Mouse (Mus musculus) limb, embryonic 14.5 days (tissue): Measurements from ENCODE around the gene Aprt. TPM values are rescaled to one million over a fixed set of nuclear protein-coding genes. Genes with fewer than 3 reads are reported as not detected.

ENCODE experiments used
- ATAC-seq: fragments of 200-750 bp; cut with Nextera tagmentation; 2 replicates; pipeline ENCODE4 v1.8.0; 2017; ENCODE audit warnings: low read depth, moderate number of reproducible peaks, moderate TSS enrichment; ENCODE audit not compliant: low FRiP score
- DNase-seq: peaks from one replicate; pipeline ENCODE4 v3.0.0-alpha.2; 2015; ENCODE audit warnings: low spot score
- H3K27ac ChIP-seq: fragments of 300-500 bp; sonication (generic); replicated peaks from 2 replicates; pipeline ENCODE4 v1.5.1; 2014; ENCODE audit warnings: low read depth, mild to moderate bottlenecking, low read length, moderate library complexity, mixed read lengths
- H3K27me3 ChIP-seq: fragments of 300-500 bp; sonication (generic); 2 replicates; pipeline ENCODE4 v1.6.1; 2014; ENCODE audit warnings: low read length, mixed read lengths; ENCODE audit not compliant: control insufficient read depth, insufficient read depth
- H3K36me3 ChIP-seq: fragments of 300-500 bp; sonication (generic); 2 replicates; pipeline ENCODE4 v1.6.1; 2014; ENCODE audit warnings: mild to moderate bottlenecking, low read length, moderate library complexity, mixed read lengths; ENCODE audit not compliant: control insufficient read depth, insufficient read depth
- H3K4me1 ChIP-seq: fragments of 300-500 bp; sonication (generic); 2 replicates; pipeline ENCODE4 v1.6.1; 2014; ENCODE audit warnings: antibody characterized with exemption, low read length, mixed read lengths; ENCODE audit not compliant: control insufficient read depth, insufficient read depth
- H3K4me2 ChIP-seq: fragments of 300-500 bp; sonication (generic); replicated peaks from 2 replicates; pipeline ENCODE4 v1.6.1; 2014; ENCODE audit warnings: low read depth, mild to moderate bottlenecking, low read length, moderate library complexity; ENCODE audit not compliant: severe bottlenecking
- H3K4me3 ChIP-seq: fragments of 300-500 bp; sonication (generic); replicated peaks from 2 replicates; pipeline ENCODE4 v1.5.1; 2014; ENCODE audit warnings: low read length
- H3K9ac ChIP-seq: fragments of 300-500 bp; sonication (generic); 2 replicates; pipeline ENCODE4 v1.6.1; 2014; ENCODE audit warnings: mild to moderate bottlenecking, low read depth, low read length, moderate library complexity; ENCODE audit not compliant: severe bottlenecking
- H3K9me3 ChIP-seq: fragments of 300-500 bp; sonication (generic); 2 replicates; pipeline ENCODE4 v1.6.1; 2016; ENCODE audit warnings: low read length; ENCODE audit not compliant: control insufficient read depth
- POLR2A ChIP-seq: fragments of 200-500 bp; IDR thresholded peaks from 2 replicates; pipeline ENCODE4 v1.8.0; 2012; ENCODE audit warnings: inconsistent platforms, mild to moderate bottlenecking, moderate library complexity, borderline replicate concordance; ENCODE audit not compliant: insufficient read depth, insufficient read length; ENCODE audit errors: extremely low read depth
- WGBS: fragments of 180-500 bp; shearing (Covaris S2); extraction: QIAGEN DNeasy Blood & Tissue Kit; methylation state at CpG from one replicate; pipeline ENCODE4 v1.1.7; 2014; 5-methylcytosine and 5-hydroxymethylcytosine counted together
- polyA plus RNA-seq, 2 experiments: library from polyadenylated mRNA; depleted of rRNA in 1 of 2; stranded (reverse) in 1 of 2; unstranded in 1 of 2; fragments of >200 nt; fragmentation: Nextera tagmentation in 1 of 2; extraction: Ambion mirVana in 1 of 2; gene quantifications; 2 replicates each; pipeline versions ENCODE4 v1.2.1 to v1.2.3; 2012 to 2014

Gene Aprt
- polyA plus RNA-seq, 2 experiments = 199 to 348 TPM

DNA sequence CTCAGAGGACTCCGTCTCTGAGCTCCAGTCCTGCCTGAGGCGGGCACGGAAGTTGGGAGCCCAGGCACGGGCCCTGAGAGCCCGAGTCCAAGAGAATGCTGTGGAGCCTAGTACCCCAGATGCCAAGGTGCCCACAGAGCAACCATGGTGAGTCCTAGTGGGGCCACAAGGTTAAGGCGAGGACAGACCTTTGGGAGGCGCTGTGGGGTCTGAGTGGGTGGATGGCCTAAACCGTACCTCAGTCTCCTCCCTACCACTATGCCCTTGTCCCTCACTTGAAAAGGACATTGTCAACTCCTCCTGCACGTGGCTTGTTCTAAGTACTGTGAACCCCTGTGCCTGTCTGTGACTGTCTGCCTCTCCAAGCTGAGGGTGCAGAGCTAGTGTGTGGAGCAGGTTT lies 7.4 kb downstream of the Aprt start:
- peaks cover 54% of the 10 kb centered on the region for H3K36me3 ChIP-seq
- peak overlapping the region; percentile 93 for H3K4me3 ChIP-seq
- ATAC-seq = no peak
- no peak for DNase-seq
- peak overlapping the region; percentile 84 for H3K4me2 ChIP-seq
- peaks cover 19% of the 10 kb centered on the region for H3K4me1 ChIP-seq
- peak overlapping the region; percentile 94 for H3K9ac ChIP-seq
- no peaks in the 10 kb centered on the region for H3K9me3 ChIP-seq
- 72% methylated on average over 9 of the region's 9 CpGs for whole genome bisulfite sequencing
- 0 out of 2 replicates have a peak overlapping the region, but pooled peaks have one; percentile 8 for H3K27ac ChIP-seq
- no peak for TF ChIP-seq POLR2A
- H3K27me3 ChIP-seq = no peaks in the 10 kb centered on the region

DNA sequence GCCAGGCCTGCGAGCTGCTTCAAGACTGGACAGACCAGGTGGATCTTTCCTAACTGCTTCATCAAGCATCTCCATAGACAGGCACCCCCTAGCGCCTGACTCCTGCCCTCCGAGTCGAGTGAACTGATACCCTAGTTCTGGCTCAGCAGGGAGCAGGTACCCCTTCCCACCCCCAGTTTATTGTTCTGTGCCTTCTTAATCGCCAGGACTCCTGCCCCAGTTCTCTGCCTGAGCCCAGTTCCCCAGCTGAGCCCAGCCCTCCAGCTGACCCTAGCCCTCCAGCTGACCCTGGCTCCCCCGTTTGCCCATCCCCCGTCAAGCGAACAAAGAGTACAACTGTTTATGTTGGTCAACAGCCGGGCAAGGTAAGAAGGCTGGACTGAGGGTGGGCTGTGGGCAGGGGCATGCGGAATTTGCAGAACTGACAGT lies 7.8 kb downstream of the Aprt start:
- Histone ChIP-seq H3K9me3 (no peaks in the 10 kb centered on the region), H3K4me1 (peaks cover 19% of the 10 kb centered on the region), H3K9ac (peak overlapping the region; percentile 94), H3K27me3 (no peaks in the 10 kb centered on the region), H3K27ac (0 out of 2 replicates have a peak overlapping the region, but pooled peaks have one; percentile 8), H3K36me3 (peaks cover 50% of the 10 kb centered on the region), H3K4me3 (peak overlapping the region; percentile 93), H3K4me2 (peak overlapping the region; percentile 84)
- DNase-seq (no peak), ATAC-seq (no peak)
- TF ChIP-seq POLR2A = no peak
- WGBS = 12% methylated on average over 10 of the region's 10 CpGs

- ATAC-seq (peak; percentile 13), DNase-seq (no peak)
- TF ChIP-seq POLR2A = no peak
- Histone ChIP-seq H3K4me3 (peak overlapping the region; percentile 93), H3K9ac (peak overlapping the region; percentile 94), H3K4me2 (peak overlapping the region; percentile 84), H3K27me3 (no peaks in the 10 kb centered on the region), H3K27ac (peak overlapping the region; percentile 85), H3K9me3 (no peaks in the 10 kb centered on the region), H3K36me3 (peaks cover 42% of the 10 kb centered on the region), H3K4me1 (peaks cover 19% of the 10 kb centered on the region)
- WGBS = 0% methylated on average over 34 of the region's 34 CpGs
Measured at GRCm38 (mm10) chr8:122568109-122568504, 8.6 kb downstream of the Aprt start.

GRCm38 (mm10) chr8:122567361-122568108 lies 9.2 kb downstream of the Aprt start, which contains the start of gene Cdt1:
TSS of gene Cdt1 (plus strand) at chr8:122568015.
- TF ChIP-seq POLR2A = peak; percentile 66; the same call in 1 of the 2 replicates
- peak; percentile 94 for ATAC-seq
- Histone ChIP-seq H3K9me3 (no peaks in the 10 kb centered on the region), H3K36me3 (peaks cover 36% of the 10 kb centered on the region), H3K4me3 (peak within 1 kb of the TSS; percentile 93), H3K4me1 (peaks cover 19% of the 10 kb centered on the region), H3K4me2 (peak within 1 kb of the TSS; percentile 84), H3K27ac (peak within 1 kb of the TSS; percentile 85), H3K9ac (peak within 1 kb of the TSS; percentile 94), H3K27me3 (no peaks in the 10 kb centered on the region)
- under 1% methylated on average over 62 of the region's 62 CpGs for WGBS
- peak; percentile 98 for DNase-seq

DNA sequence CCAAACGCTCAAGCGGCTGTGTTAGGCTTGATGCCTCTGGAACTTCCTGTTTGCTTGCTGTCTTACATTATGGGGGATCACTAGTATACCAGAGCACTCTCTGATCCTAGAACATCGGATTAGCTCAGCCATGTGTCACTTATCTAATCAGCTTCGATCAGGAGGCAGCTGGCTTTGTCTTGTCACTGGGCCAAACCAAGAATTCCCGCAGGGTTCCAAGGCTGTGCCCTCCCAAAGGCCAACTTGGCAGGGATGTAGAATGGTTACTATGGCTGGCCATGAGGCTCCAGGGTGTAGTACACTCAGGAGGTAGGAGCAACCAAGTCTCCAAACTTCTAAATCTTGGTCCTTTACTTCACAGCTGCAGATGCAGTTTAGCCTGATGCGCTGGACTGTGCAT lies 9.9 kb downstream of the Aprt start:
- Histone ChIP-seq H3K9ac (peak overlapping the region; percentile 94), H3K4me1 (peaks cover 19% of the 10 kb centered on the region), H3K9me3 (no peaks in the 10 kb centered on the region), H3K27ac (peak overlapping the region; percentile 85), H3K4me2 (peak overlapping the region; percentile 84), H3K4me3 (peak overlapping the region; percentile 93), H3K27me3 (no peaks in the 10 kb centered on the region), H3K36me3 (peaks cover 29% of the 10 kb centered on the region)
- TF ChIP-seq POLR2A = no peak
- DNase-seq (no peak), ATAC-seq (no peak)
- WGBS = 56% methylated on average over 6 of the region's 6 CpGs
